ENCODE assay signal across 10 mouse cellular contexts in the genomic region with DNA sequence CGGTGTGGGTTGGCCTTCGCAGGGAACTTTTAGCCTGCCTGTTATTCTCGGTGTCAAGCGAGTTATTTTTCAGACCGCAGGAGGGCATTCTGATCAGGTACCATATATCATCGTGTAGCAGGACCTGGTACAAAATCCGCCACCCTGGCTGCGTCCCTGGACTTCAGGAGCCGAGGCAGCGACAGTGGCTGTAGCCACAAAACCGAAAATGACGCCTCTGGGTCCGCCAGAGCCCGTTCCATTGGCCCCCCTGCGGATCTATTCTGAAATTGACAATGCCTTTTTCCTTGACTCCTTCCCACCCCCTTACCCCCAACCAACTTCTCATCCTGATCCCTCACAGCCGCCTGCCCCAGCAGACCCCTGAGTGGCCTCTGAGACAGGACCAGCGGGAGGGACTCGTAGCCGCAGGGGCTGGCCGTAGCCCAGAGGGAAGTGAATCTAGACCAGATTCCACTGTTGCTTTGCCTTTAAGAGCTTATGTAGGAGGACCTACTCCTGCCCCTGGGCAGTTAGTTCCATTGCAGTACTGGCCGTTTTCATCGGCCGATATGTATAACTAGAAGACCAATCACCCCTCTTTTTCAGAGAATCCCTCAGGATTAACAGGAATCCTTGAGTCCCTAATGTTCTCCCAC. TPM values are rescaled to one million over a fixed set of nuclear protein-coding genes. Genes with fewer than 3 reads are reported as not detected.
DNase-seq lines count a peak whose midpoint lies in the region; ATAC-seq lines count a peak whose summit lies in the region.
"Had no signal": no experiment of that assay in that cellular context is flagged by ENCODE, and none has a peak within 500 bp of the region (broad histone marks: within the 10 kb centered on the region; RNA-seq: fewer than 3 reads in every experiment).

No protein-coding gene starts in this region.

- no peaks in the 10 kb centered on the region for H3K36me3 ChIP-seq in lung, embryonic 15.5 days
- H3K36me3 ChIP-seq in forebrain, embryonic 15.5 days: no peaks in the 10 kb centered on the region
- no peaks in the 10 kb centered on the region; the same call in 1 of the 2 replicates for H3K36me3 ChIP-seq in liver, embryonic 16.5 days (ENCODE audit: control insufficient read depth, insufficient read depth)
- H3K36me3 ChIP-seq in stomach, embryonic 16.5 days (ENCODE audit: control insufficient read depth, insufficient read depth, low read length): no peaks in the 10 kb centered on the region

- intact Hi-C loops in gastrocnemius, postnatal 36 days (cut with DNase I): no loop called here

- peak overlapping the region; percentile 55; the same call in 1 of the 2 replicates for H3K27ac ChIP-seq in lung, embryonic 15.5 days
- no peak overlapping the region for H3K27ac ChIP-seq in forebrain, embryonic 15.5 days (replicated peaks)
- no peak overlapping the region for H3K27ac ChIP-seq in liver, embryonic 16.5 days (ENCODE audit: low read length)
- H3K27ac ChIP-seq in stomach, embryonic 16.5 days (ENCODE audit: low read length): no peak overlapping the region; the same call in 1 of the 2 replicates

- H3K27me3 ChIP-seq in lung, embryonic 15.5 days: no peaks in the 10 kb centered on the region
- H3K27me3 ChIP-seq in forebrain, embryonic 15.5 days: no peaks in the 10 kb centered on the region
- no peaks in the 10 kb centered on the region for H3K27me3 ChIP-seq in liver, embryonic 16.5 days (ENCODE audit: control insufficient read depth, insufficient read depth, low read depth, low read length)
- no peaks in the 10 kb centered on the region for H3K27me3 ChIP-seq in stomach, embryonic 16.5 days (ENCODE audit: control insufficient read depth, insufficient read depth, low read length)

- no peak overlapping the region for H3K9ac ChIP-seq in lung, embryonic 15.5 days
- H3K9ac ChIP-seq in forebrain, embryonic 15.5 days (replicated peaks): no peak overlapping the region
- H3K9ac ChIP-seq in liver, embryonic 16.5 days (ENCODE audit: low read depth, low read length): no peak overlapping the region
- H3K9ac ChIP-seq in stomach, embryonic 16.5 days (ENCODE audit: low read length): peak overlapping the region; percentile 31; the same call in 1 of the 2 replicates

- WGBS in lung, embryonic 15.5 days: 49% methylated on average over 23 of the region's 23 CpGs
- 27% methylated on average over 23 of the region's 23 CpGs for WGBS in forebrain, embryonic 15.5 days
- 69% methylated on average over 23 of the region's 23 CpGs for WGBS in liver, embryonic 16.5 days (ENCODE audit: insufficient replicate concordance)
- 50% methylated on average over 23 of the region's 23 CpGs for WGBS in stomach, embryonic 16.5 days

- no peaks in the 10 kb centered on the region for H3K9me3 ChIP-seq in lung, embryonic 15.5 days
- no peaks in the 10 kb centered on the region for H3K9me3 ChIP-seq in forebrain, embryonic 15.5 days
- H3K9me3 ChIP-seq in liver, embryonic 16.5 days (replicated peaks; ENCODE audit: control insufficient read depth, low read length): no peaks in the 10 kb centered on the region
- no peaks in the 10 kb centered on the region; the same call in 1 of the 2 replicates for H3K9me3 ChIP-seq in stomach, embryonic 16.5 days (replicated peaks; ENCODE audit: control insufficient read depth, low read length)

- ATAC-seq in lung, embryonic 15.5 days (ENCODE audit: borderline replicate concordance, extremely low read depth, low FRiP score, low TSS enrichment): peak; percentile 46; the same call in 1 of the 2 replicates
- ATAC-seq in forebrain, embryonic 15.5 days (replicated peaks): no peak
- no peak for ATAC-seq in liver, embryonic 16.5 days (ENCODE audit: low read depth)
- peak; percentile 21; the same call in 1 of the 2 replicates for ATAC-seq in stomach, embryonic 16.5 days (ENCODE audit: insufficient read depth, low FRiP score)

- no peak for DNase-seq in lung, postnatal 10 days
- no peak for DNase-seq in frontal cortex, postnatal 25 days (ENCODE audit: low spot score in 2 of 2)
- no peak for DNase-seq in gastrocnemius, postnatal 36 days
- DNase-seq in spleen, adult 12 weeks (ENCODE audit: low spot score): no peak
- DNase-seq: gastrocnemius, postnatal 25 days; thymus, adult 18-20 months had no signal

- no peaks in the 10 kb centered on the region for H3K4me1 ChIP-seq in lung, embryonic 15.5 days
- H3K4me1 ChIP-seq in forebrain, embryonic 15.5 days: peaks cover 10% of the 10 kb centered on the region
- no peaks in the 10 kb centered on the region for H3K4me1 ChIP-seq in liver, embryonic 16.5 days (ENCODE audit: control insufficient read depth, low read depth, low read length)
- no peaks in the 10 kb centered on the region for H3K4me1 ChIP-seq in stomach, embryonic 16.5 days (ENCODE audit: control insufficient read depth, insufficient read depth, low read length)

- peak overlapping the region; percentile 37 for H3K4me3 ChIP-seq in lung, embryonic 15.5 days
- H3K4me3 ChIP-seq in forebrain, embryonic 15.5 days: peak overlapping the region; percentile 30
- H3K4me3 ChIP-seq in liver, embryonic 16.5 days (ENCODE audit: low read depth, low read length): peak overlapping the region; percentile 23; the same call in 1 of the 2 replicates
- H3K4me3 ChIP-seq in stomach, embryonic 16.5 days (replicated peaks; ENCODE audit: low read length): peak overlapping the region; percentile 37

- peak overlapping the region; percentile 57 for H3K4me2 ChIP-seq in lung, embryonic 15.5 days
- peak overlapping the region; percentile 46 for H3K4me2 ChIP-seq in forebrain, embryonic 15.5 days (replicated peaks)
- peak overlapping the region; percentile 30 for H3K4me2 ChIP-seq in liver, embryonic 16.5 days (ENCODE audit: low read depth, low read length)
- H3K4me2 ChIP-seq in stomach, embryonic 16.5 days (ENCODE audit: low read depth, low read length): peak overlapping the region; percentile 46

RNA-seq across cellular contexts. Expression of a gene that starts 11.0 kb away (rescaled TPM):
- 89.1 and 90.0 TPM in 2 replicates for polyA plus RNA-seq in lung, embryonic 15.5 days (2015; fragmentation: Nextera tagmentation; extraction: Ambion mirVana)
- polyA plus RNA-seq in forebrain, embryonic 15.5 days (2015; fragmentation: Nextera tagmentation; extraction: Ambion mirVana): 142 and 149 TPM in 2 replicates
- 21.5 and 24.3 TPM in 2 replicates for polyA plus RNA-seq in liver, embryonic 16.5 days (2015; fragmentation: Nextera tagmentation; extraction: Ambion mirVana)
- 79.3 and 85.4 TPM in 2 replicates for polyA plus RNA-seq in stomach, embryonic 16.5 days (2015; fragmentation: Nextera tagmentation; extraction: Ambion mirVana)
- total RNA-seq in gastrocnemius, postnatal 36 days (2021): 10 to 100 TPM; 18.7 to 19.5 TPM

RNA-seq across cellular contexts. Expression of a gene that starts 18.4 kb away (rescaled TPM):
- polyA plus RNA-seq in lung, embryonic 15.5 days (2015; fragmentation: Nextera tagmentation; extraction: Ambion mirVana): 60.4 and 61.2 TPM in 2 replicates
- 50.5 and 55.4 TPM in 2 replicates for polyA plus RNA-seq in forebrain, embryonic 15.5 days (2015; fragmentation: Nextera tagmentation; extraction: Ambion mirVana)
- polyA plus RNA-seq in liver, embryonic 16.5 days (2015; fragmentation: Nextera tagmentation; extraction: Ambion mirVana): 22.2 and 22.4 TPM in 2 replicates
- polyA plus RNA-seq in stomach, embryonic 16.5 days (2015; fragmentation: Nextera tagmentation; extraction: Ambion mirVana): 45.6 TPM in 2 replicates
- total RNA-seq in gastrocnemius, postnatal 36 days (2021): 10 to 100 TPM; 14.5 to 16.8 TPM

RNA-seq across cellular contexts. Expression of a gene that starts 54.4 kb away (rescaled TPM):
- polyA plus RNA-seq in lung, embryonic 15.5 days (2015; fragmentation: Nextera tagmentation; extraction: Ambion mirVana): 6.2 and 7.1 TPM in 2 replicates
- polyA plus RNA-seq in forebrain, embryonic 15.5 days (2015; fragmentation: Nextera tagmentation; extraction: Ambion mirVana): 30.6 and 31.5 TPM in 2 replicates
- 0.32 and 0.67 TPM in 2 replicates for polyA plus RNA-seq in liver, embryonic 16.5 days (2015; fragmentation: Nextera tagmentation; extraction: Ambion mirVana)
- 7.6 and 7.7 TPM in 2 replicates for polyA plus RNA-seq in stomach, embryonic 16.5 days (2015; fragmentation: Nextera tagmentation; extraction: Ambion mirVana)
- total RNA-seq in gastrocnemius, postnatal 36 days (2021): 1 to 10 TPM; 1.0 TPM

Comparison
In these comparisons a context has a peak if more than half of its experiments do, and no peak if none do; other contexts are left out.
1. ATAC-seq: peak in lung, embryonic 15.5 days (single experiment) and stomach, embryonic 16.5 days (single experiment); none in forebrain, embryonic 15.5 days (single experiment) and liver, embryonic 16.5 days (single experiment).
2. Peak in every context shown above with its lines, with median percentiles within 50 percentile points of each other: H3K4me2 ChIP-seq and H3K4me3 ChIP-seq.